In genomic region chr7:115216838-115217237, GRCm38 (mm10) we compare ENCODE assay signal across 8 mouse cellular contexts.
A peak's percentile ranks its signal among the peaks of the same experiment; 100 is the strongest.
DNase-seq lines count a peak whose midpoint lies in the region; ATAC-seq and TF ChIP-seq lines count a peak whose summit lies in the region.

No protein-coding gene starts in this region.

- no peak overlapping the region for H3K27ac ChIP-seq in cortical plate, adult 2 months (ENCODE audit: insufficient read depth, low read length)

- no peaks in the 10 kb centered on the region for H3K36me3 ChIP-seq in megakaryocyte, embryonic 14.5 days (replicated peaks; ENCODE audit: low read length)

- no peaks in the 10 kb centered on the region; the same call in 1 of the 2 replicates for H3K4me1 ChIP-seq in cortical plate, adult 2 months (ENCODE audit: control insufficient read depth, insufficient read depth, low read length)
- H3K4me1 ChIP-seq in megakaryocyte, embryonic 14.5 days: peaks cover 12% of the 10 kb centered on the region

- DNase-seq in gastrocnemius, postnatal 10 days: peak; percentile 84
- peak; percentile 73 for DNase-seq in induced T-regulatory cell, adult 2 months (ENCODE audit: low read depth)
- peak; percentile 28 to 56 for DNase-seq in left cerebral cortex, adult 8-10 months (ENCODE audit: low spot score in 2 of 2)
- DNase-seq in right cerebral cortex, postnatal 10 days (ENCODE audit: low spot score in 2 of 2): peak; percentile 88 to 90
- DNase-seq in urinary bladder, postnatal 14 days (ENCODE audit: low spot score): peak; percentile 89

- TF ChIP-seq POLR2A in cortical plate, adult 2 months (IDR thresholded peaks at IDR 0.05; ENCODE audit: extremely low read depth, insufficient read depth, low read length): no peak

- TF ChIP-seq CTCF in cortical plate, adult 2 months (IDR thresholded peaks at IDR 0.05; ENCODE audit: extremely low read depth, insufficient read depth, low read length): peak; percentile 91

- H3K27me3 ChIP-seq in megakaryocyte, embryonic 14.5 days (replicated peaks): peaks cover 25% of the 10 kb centered on the region

- ATAC-seq in activated CD4-positive, CD25-positive, alpha-beta regulatory T cell, adult 4 months: peak; percentile 43

- H3K9me3 ChIP-seq in megakaryocyte, embryonic 14.5 days: no peaks in the 10 kb centered on the region

- H3K4me3 ChIP-seq in cortical plate, adult 2 months (ENCODE audit: insufficient read depth, low read length): no peak overlapping the region
- peak overlapping the region; percentile 70 for H3K4me3 ChIP-seq in megakaryocyte, embryonic 14.5 days (replicated peaks)
